8 mouse cellular contexts compared by ENCODE assay signal in genomic region chr1:75422216-75422822, GRCm38 (mm10). TPM values are rescaled to one million over a fixed set of nuclear protein-coding genes. Genes with fewer than 3 reads are reported as not detected.
DNase-seq lines count a peak whose midpoint lies in the region; ATAC-seq and TF ChIP-seq lines count a peak whose summit lies in the region.

No protein-coding gene starts in this region.

- H3K36me3 ChIP-seq in heart, embryonic 14.5 days (ENCODE audit: control insufficient read depth, insufficient read depth, low read length) = peaks cover 87% of the 10 kb centered on the region
- no peaks in the 10 kb centered on the region for H3K36me3 ChIP-seq in ES-E14 (ENCODE audit: control insufficient read depth, insufficient read depth, low read length, poor library complexity, severe bottlenecking)
- peaks cover 10% of the 10 kb centered on the region for H3K36me3 ChIP-seq in forebrain, postnatal 0 days (ENCODE audit: insufficient read depth)
- no peaks in the 10 kb centered on the region for H3K36me3 ChIP-seq in liver, embryonic 16.5 days (ENCODE audit: control insufficient read depth, insufficient read depth)

- no peak for ATAC-seq in heart, embryonic 14.5 days (ENCODE audit: insufficient number of reproducible peaks, insufficient read depth, low FRiP score, low read depth)
- 0 out of 2 replicates have a peak, but pooled peaks have one; percentile 16 for ATAC-seq in forebrain, postnatal 0 days
- ATAC-seq in liver, embryonic 16.5 days (ENCODE audit: low read depth) = no peak

- no peaks in the 10 kb centered on the region for H3K9me3 ChIP-seq in heart, embryonic 14.5 days (ENCODE audit: control insufficient read depth, low read length)
- no peaks in the 10 kb centered on the region for H3K9me3 ChIP-seq in ES-E14 (ENCODE audit: control insufficient read depth, insufficient read depth, low read depth, low read length)
- no peaks in the 10 kb centered on the region for H3K9me3 ChIP-seq in forebrain, postnatal 0 days (ENCODE audit: low read length)
- H3K9me3 ChIP-seq in liver, embryonic 16.5 days (replicated peaks; ENCODE audit: control insufficient read depth, low read length) = no peaks in the 10 kb centered on the region

- H3K9ac ChIP-seq in heart, embryonic 14.5 days (ENCODE audit: low read length) = peak overlapping the region; percentile 54
- H3K9ac ChIP-seq in ES-E14 (ENCODE audit: insufficient read depth, low read depth, low read length, poor library complexity, severe bottlenecking) = no peak overlapping the region
- peak overlapping the region; percentile 35 for H3K9ac ChIP-seq in forebrain, postnatal 0 days
- H3K9ac ChIP-seq in liver, embryonic 16.5 days (ENCODE audit: low read depth, low read length) = no peak overlapping the region

- DNase-seq in heart, postnatal 4 days = no peak
- no peak for DNase-seq in ES-E14 (ENCODE audit: low read depth, low spot score)
- no peak for DNase-seq in forebrain, postnatal 0 days
- DNase-seq in frontal cortex, postnatal 10 days (ENCODE audit: low spot score in 2 of 2) = no peak
- DNase-seq in left cerebral cortex, adult 11 months (ENCODE audit: low spot score) = no peak
- DNase-seq in urinary bladder, postnatal 36 days (ENCODE audit: low spot score in 2 of 2) = no peak

- peak overlapping the region; percentile 56 for H3K4me2 ChIP-seq in heart, embryonic 14.5 days (ENCODE audit: low read length)
- peak overlapping the region; percentile 49 for H3K4me2 ChIP-seq in forebrain, postnatal 0 days (ENCODE audit: low read depth)
- peak overlapping the region; percentile 55 for H3K4me2 ChIP-seq in liver, embryonic 16.5 days (ENCODE audit: low read depth, low read length)

- peaks cover 11 to 29% of the 10 kb centered on the region in 2 experiments; a peak in 3 of 4 replicates for H3K4me1 ChIP-seq in heart, embryonic 14.5 days (ENCODE audit: control insufficient read depth in 2 of 2, insufficient read depth in 2 of 2, low read length in 2 of 2)
- H3K4me1 ChIP-seq in ES-E14 (ENCODE audit: control insufficient read depth in 2 of 2, insufficient read depth in 2 of 2, low read length in 2 of 2, poor library complexity in 1 of 2) = peaks cover 2 to 4% of the 10 kb centered on the region in 2 experiments; a peak in 1 of 4 replicates
- H3K4me1 ChIP-seq in forebrain, postnatal 0 days (ENCODE audit: insufficient read depth) = no peaks in the 10 kb centered on the region
- no peaks in the 10 kb centered on the region; the same call in none of the 2 replicates for H3K4me1 ChIP-seq in liver, embryonic 16.5 days (ENCODE audit: control insufficient read depth, low read depth, low read length)

- no peak overlapping the region for H3K27ac ChIP-seq in heart, embryonic 14.5 days (replicated peaks in 1 of 2; ENCODE audit: control insufficient read depth in 1 of 2, insufficient read depth in 1 of 2, low read depth in 2 of 2, low read length in 2 of 2)
- H3K27ac ChIP-seq in ES-E14 (ENCODE audit: insufficient read depth, low read depth, low read length, poor library complexity, severe bottlenecking) = no peak overlapping the region
- no peak overlapping the region for H3K27ac ChIP-seq in forebrain, postnatal 0 days (ENCODE audit: low read depth, low read length)
- H3K27ac ChIP-seq in liver, embryonic 16.5 days (ENCODE audit: low read length) = no peak overlapping the region

- WGBS in heart, embryonic 14.5 days = 14% methylated on average over 32 of the region's 32 CpGs
- 5% methylated on average over 32 of the region's 32 CpGs for WGBS in forebrain, postnatal 0 days
- 3% methylated on average over 32 of the region's 32 CpGs for WGBS in liver, embryonic 16.5 days (ENCODE audit: insufficient replicate concordance)

- TF ChIP-seq CTCF in forebrain, postnatal 0 days (IDR thresholded peaks at IDR 0.05; ENCODE audit: low read depth) = no peak

- in situ Hi-C loops in ES-E14 (cut with MboI; ENCODE audit: low sequenced_read_pairs in 2 of 2, unreplicated experiment in 2 of 2) = no loop called here

- H3K4me3 ChIP-seq in heart, embryonic 14.5 days (ENCODE audit: control insufficient read depth in 1 of 2, insufficient read depth in 1 of 2, low read depth in 1 of 2, low read length in 2 of 2) = peak overlapping the region; percentile 4 to 27; a peak in 3 of 4 replicates
- H3K4me3 ChIP-seq in ES-E14 (ENCODE audit: insufficient read depth in 1 of 2, low read depth in 1 of 2, low read length in 2 of 2, poor library complexity in 1 of 2, severe bottlenecking in 1 of 2) = peak overlapping the region; percentile 37 to 57; a peak in 3 of 4 replicates
- H3K4me3 ChIP-seq in forebrain, postnatal 0 days (ENCODE audit: low read depth, low read length) = peak overlapping the region; percentile 23
- peak overlapping the region; percentile 27 for H3K4me3 ChIP-seq in liver, embryonic 16.5 days (ENCODE audit: low read depth, low read length)

- H3K27me3 ChIP-seq in heart, embryonic 14.5 days (ENCODE audit: control insufficient read depth, insufficient read depth, low read length) = peaks cover 24% of the 10 kb centered on the region
- peaks cover 39% of the 10 kb centered on the region for H3K27me3 ChIP-seq in forebrain, postnatal 0 days (ENCODE audit: insufficient read depth, low read length)
- peaks cover 51% of the 10 kb centered on the region for H3K27me3 ChIP-seq in liver, embryonic 16.5 days (ENCODE audit: control insufficient read depth, insufficient read depth, low read depth, low read length)

TF ChIP-seq in ES-E14, 5 proteins besides CTCF, POLR2A, EP300 and RAD21:
- TF ChIP-seq ZC3H11A (IDR thresholded peaks at IDR 0.05; ENCODE audit: borderline replicate concordance, low read depth, low read length) (no peak), ZNF384 (IDR thresholded peaks at IDR 0.05; ENCODE audit: low read depth, low read length) (no peak), CHD2 (IDR thresholded peaks at IDR 0.05; ENCODE audit: low read depth, low read length) (no peak), HCFC1 (IDR thresholded peaks at IDR 0.05; ENCODE audit: borderline replicate concordance, insufficient read depth, low read length) (no peak), MAFK (IDR thresholded peaks at IDR 0.05; ENCODE audit: insufficient read depth, low read depth, low read length) (no peak)

RNA-seq across cellular contexts. Expression of gene Gmppa, which starts 13.4 kb away (rescaled TPM):
- 53.3 and 71.9 TPM in 2 replicates for polyA plus RNA-seq in heart, embryonic 14.5 days (2014; fragmentation: Nextera tagmentation; extraction: Ambion mirVana)
- 10 to 100 TPM; 41.1 to 41.4 TPM for total RNA-seq in heart, postnatal 4 days (2021)
- total RNA-seq in ES-E14 (2012; rRNA removed) = 40.2 and 51.6 TPM in 2 replicates
- 57.3 and 68.3 TPM in 2 replicates for total RNA-seq in forebrain, postnatal 0 days (2014; rRNA removed)
- polyA plus RNA-seq in forebrain, postnatal 0 days (2015; fragmentation: Nextera tagmentation; extraction: Ambion mirVana) = 64.0 and 64.9 TPM in 2 replicates
- polyA plus RNA-seq in liver, embryonic 16.5 days (2015; fragmentation: Nextera tagmentation; extraction: Ambion mirVana) = 32.5 and 35.7 TPM in 2 replicates

RNA-seq across cellular contexts. Expression of gene Asic4, which starts 27.9 kb away (rescaled TPM):
- polyA plus RNA-seq in heart, embryonic 14.5 days (2014; fragmentation: Nextera tagmentation; extraction: Ambion mirVana) = 0.18 TPM in 1 of 2 replicates, not detected in the other
- total RNA-seq in heart, postnatal 4 days (2021) = not detected
- not detected in 2 replicates for total RNA-seq in ES-E14 (2012; rRNA removed)
- total RNA-seq in forebrain, postnatal 0 days (2014; rRNA removed) = 21.2 and 21.4 TPM in 2 replicates
- 6.3 and 7.7 TPM in 2 replicates for polyA plus RNA-seq in forebrain, postnatal 0 days (2015; fragmentation: Nextera tagmentation; extraction: Ambion mirVana)
- 0.06 TPM in 1 of 2 replicates, not detected in the other for polyA plus RNA-seq in liver, embryonic 16.5 days (2015; fragmentation: Nextera tagmentation; extraction: Ambion mirVana)

RNA-seq across cellular contexts. Expression of gene Speg, which starts 47.2 kb away (rescaled TPM):
- polyA plus RNA-seq in heart, embryonic 14.5 days (2014; fragmentation: Nextera tagmentation; extraction: Ambion mirVana) = 52.4 and 53.4 TPM in 2 replicates
- total RNA-seq in heart, postnatal 4 days (2021) = 100 to 1,000 TPM; 121 to 123 TPM
- 16.9 and 31.2 TPM in 2 replicates for total RNA-seq in ES-E14 (2012; rRNA removed)
- 44.4 and 56.3 TPM in 2 replicates for total RNA-seq in forebrain, postnatal 0 days (2014; rRNA removed)
- 17.8 and 20.6 TPM in 2 replicates for polyA plus RNA-seq in forebrain, postnatal 0 days (2015; fragmentation: Nextera tagmentation; extraction: Ambion mirVana)
- polyA plus RNA-seq in liver, embryonic 16.5 days (2015; fragmentation: Nextera tagmentation; extraction: Ambion mirVana) = 7.6 and 8.0 TPM in 2 replicates

RNA-seq across cellular contexts. Expression of gene Chpf, which starts 56.8 kb away (rescaled TPM):
- polyA plus RNA-seq in heart, embryonic 14.5 days (2014; fragmentation: Nextera tagmentation; extraction: Ambion mirVana) = 23.5 and 27.0 TPM in 2 replicates
- total RNA-seq in heart, postnatal 4 days (2021) = 10 to 100 TPM; 38.0 to 38.7 TPM
- 43.5 and 80.3 TPM in 2 replicates for total RNA-seq in ES-E14 (2012; rRNA removed)
- total RNA-seq in forebrain, postnatal 0 days (2014; rRNA removed) = 65.9 and 80.4 TPM in 2 replicates
- 55.5 and 56.8 TPM in 2 replicates for polyA plus RNA-seq in forebrain, postnatal 0 days (2015; fragmentation: Nextera tagmentation; extraction: Ambion mirVana)
- 2.6 and 3.1 TPM in 2 replicates for polyA plus RNA-seq in liver, embryonic 16.5 days (2015; fragmentation: Nextera tagmentation; extraction: Ambion mirVana)

RNA-seq across cellular contexts. Expression of gene Tmem198, which starts 57.0 kb away (rescaled TPM):
- 0.20 and 0.38 TPM in 2 replicates for polyA plus RNA-seq in heart, embryonic 14.5 days (2014; fragmentation: Nextera tagmentation; extraction: Ambion mirVana)
- total RNA-seq in heart, postnatal 4 days (2021) = 1 to 10 TPM in 1 of 2 experiments, under 1 TPM in 1; 0.55 to 1.1 TPM
- total RNA-seq in ES-E14 (2012; rRNA removed) = 1.6 TPM in 2 replicates
- 54.8 and 58.0 TPM in 2 replicates for total RNA-seq in forebrain, postnatal 0 days (2014; rRNA removed)
- polyA plus RNA-seq in forebrain, postnatal 0 days (2015; fragmentation: Nextera tagmentation; extraction: Ambion mirVana) = 61.2 and 70.8 TPM in 2 replicates
- 0.06 and 0.07 TPM in 2 replicates for polyA plus RNA-seq in liver, embryonic 16.5 days (2015; fragmentation: Nextera tagmentation; extraction: Ambion mirVana)

Comparison
In these comparisons a context has a peak if more than half of its experiments do, and no peak if none do; other contexts are left out.
1. H3K9ac ChIP-seq: peak in heart, embryonic 14.5 days (single experiment) and forebrain, postnatal 0 days (single experiment); none in ES-E14 (single experiment) and liver, embryonic 16.5 days (single experiment).
2. RNA of gene Asic4, which starts 27.9 kb away (total RNA-seq): 21.2 to 21.4 TPM in forebrain, postnatal 0 days; not detected in ES-E14 and not detected in heart, postnatal 4 days; every median in the first group is over 10 times any median in the second.
3. Peak in every context shown above with its lines, with median percentiles within 50 percentile points of each other: H3K4me2 ChIP-seq and H3K4me3 ChIP-seq.